Mouse (Mus musculus) urinary bladder, postnatal 36 days (tissue): ENCODE results near the gene Arl6ip4.

Experiments used
- DNase-seq, 2 experiments: peaks; one replicate each; pipeline ENCODE4 v3.0.0; 2022; ENCODE audit warnings: low spot score in 2 of 2, mixed read lengths in 1 of 2

The Arl6ip4 gene

DNA sequence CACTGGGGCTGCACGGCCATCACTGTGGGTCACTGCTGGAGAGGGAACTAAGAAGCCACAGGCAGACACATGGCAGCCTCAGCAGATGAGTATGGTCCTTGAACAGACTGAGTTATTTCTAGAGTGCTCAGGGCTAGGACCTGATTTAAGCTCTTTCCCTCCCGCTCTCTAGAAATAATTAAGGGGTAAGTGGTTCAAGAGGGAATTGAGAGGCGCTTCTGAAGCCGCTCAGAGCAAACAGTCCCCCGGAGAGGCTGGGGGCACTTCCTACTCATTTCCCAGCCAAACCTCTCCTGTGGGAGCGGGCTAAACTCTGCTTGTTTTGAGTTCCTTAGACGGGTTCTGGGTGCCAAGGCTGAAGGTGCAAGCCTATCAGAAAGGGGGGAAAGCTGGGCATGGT lies 35.0 kb downstream of the Arl6ip4 start:
- no peak for DNase-seq

DNA sequence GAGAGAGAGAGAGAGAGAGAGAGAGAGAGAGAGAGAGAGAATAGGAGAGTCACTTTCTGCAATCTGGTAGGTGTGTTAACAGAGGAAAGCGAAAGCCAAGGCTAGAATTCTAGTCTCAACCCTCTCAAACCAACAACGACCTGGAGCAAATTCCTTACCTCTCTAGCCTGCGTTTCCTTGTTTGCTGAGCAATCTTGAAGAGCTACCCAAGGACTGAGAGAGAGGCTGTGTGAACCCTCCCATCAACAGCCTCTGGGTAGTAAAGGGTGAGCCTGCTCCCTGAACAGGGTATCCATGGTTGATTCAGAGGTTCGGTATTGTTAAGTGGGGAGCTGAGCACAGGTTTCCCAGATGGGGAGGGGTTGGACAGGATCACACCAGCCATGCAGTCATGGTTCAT lies 36.8 kb downstream of the Arl6ip4 start:
- DNase-seq = no peak

DNA sequence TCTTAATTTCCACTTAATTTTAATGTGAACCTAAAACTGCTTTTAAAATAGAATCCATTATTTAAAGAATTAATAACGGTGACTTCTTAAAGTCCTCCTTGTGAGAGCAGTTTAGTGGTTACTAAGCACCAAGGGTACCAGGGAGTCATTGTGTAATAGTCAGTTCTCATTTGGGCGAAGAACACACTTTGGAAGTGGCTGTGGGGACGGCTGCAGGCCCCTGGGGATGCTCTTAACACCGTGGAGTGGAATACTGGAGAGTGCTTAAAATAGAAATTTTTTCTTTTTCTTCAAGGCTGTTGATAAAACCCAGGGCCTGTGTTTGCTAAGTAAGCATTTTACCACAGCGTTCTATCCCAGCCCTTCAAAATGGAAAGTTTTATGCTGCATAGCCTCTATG lies 40.1 kb downstream of the Arl6ip4 start:
- no peak for DNase-seq

DNA sequence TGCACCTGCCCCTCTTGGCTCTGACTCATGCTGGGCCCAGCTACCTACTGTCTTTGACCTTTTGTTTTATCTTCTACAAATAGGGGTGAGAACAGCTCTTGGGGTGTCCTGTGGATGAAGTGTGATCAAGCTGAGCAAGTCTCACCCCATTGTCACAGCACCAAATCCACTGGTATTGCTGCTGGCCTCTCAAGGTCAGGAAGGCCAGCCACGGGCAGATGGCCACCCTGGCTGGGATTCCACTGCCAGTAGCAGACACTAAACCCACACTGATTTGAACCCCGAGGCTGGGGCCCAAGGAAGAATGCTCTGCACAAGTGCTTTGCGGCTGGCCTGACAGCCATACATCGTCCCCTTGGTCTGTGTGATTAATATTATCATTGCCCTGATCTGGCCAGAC lies 42.4 kb downstream of the Arl6ip4 start:
- no peak for DNase-seq

DNA sequence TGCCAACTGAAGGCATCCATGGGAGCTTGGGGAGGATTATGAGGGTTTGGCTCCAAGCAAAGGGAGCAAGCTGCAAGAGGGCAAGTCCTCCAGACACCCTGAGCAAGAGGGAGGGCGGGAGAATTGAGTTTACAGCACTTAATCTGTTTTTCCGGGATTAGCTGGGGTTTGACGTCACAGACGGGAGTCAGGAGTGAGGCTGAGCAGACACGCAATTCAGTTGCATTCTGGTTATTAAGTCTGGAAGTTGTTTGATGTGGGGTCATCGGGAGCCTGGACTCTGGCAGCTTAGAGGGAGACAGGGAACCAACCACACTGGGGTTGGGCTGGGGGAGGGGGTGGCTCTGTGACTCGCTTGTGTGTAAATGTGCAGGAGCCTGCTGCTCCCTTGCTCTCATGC lies 43.6 kb downstream of the Arl6ip4 start:
- DNase-seq = no peak

DNA sequence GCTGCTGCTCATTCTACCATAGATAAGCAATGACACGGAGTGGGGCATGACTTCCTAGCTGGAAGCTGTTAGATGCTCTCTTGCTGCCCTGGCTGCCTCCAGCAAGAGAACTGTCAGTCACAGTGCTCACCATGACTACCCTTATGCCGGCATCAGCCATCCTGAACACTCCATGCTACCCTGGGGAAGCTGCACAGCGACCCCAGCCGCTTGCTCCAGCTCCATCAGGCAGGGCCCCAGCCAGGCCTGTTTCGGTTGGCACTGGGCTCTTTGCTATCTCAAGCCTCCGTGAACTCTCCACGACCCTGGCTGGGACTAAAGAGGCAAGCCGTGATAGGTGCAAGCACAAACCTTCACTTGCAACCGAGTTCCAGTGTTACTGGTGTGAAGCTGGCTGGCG lies 45.9 kb downstream of the Arl6ip4 start:
- no peak for DNase-seq

DNA sequence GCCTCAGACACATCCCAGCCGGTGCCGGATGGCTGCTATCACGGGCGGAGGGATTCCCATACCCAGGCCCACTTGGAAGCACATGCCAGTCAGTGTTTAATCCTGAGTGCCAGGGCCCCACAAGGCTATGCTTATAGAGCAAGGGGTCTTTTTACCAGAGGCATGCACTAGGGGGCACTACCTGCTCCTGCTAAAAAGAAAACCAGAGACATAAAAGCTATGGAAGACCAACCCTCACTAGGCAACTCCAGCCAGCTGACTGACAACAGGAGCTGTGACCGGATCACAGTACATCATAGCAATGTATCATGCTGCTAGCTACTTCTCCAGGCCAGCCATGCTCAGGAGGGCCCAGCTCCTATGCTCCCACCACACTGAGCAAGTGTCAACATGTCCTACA lies 46.7 kb downstream of the Arl6ip4 start:
- peak; percentile 39 to 61 for DNase-seq

DNA sequence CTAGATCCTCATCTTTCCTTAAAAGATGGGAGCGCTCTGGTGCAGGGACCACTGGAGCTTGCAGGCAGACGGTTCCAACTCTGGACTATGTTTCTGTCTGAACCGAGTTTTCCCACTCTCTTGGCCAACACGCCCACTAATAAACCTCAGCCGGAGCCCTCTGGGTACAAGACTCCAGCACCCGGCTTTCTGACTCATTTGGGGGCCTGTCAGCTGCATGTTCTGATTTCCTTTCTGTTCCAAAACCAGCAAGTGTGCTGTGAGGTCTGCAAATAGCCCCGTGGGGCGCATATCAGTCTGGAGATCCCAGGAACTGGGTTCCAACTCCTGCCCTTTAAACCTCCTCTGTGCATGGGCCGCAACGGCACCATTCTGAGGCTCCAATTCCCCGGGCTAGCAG lies 47.6 kb downstream of the Arl6ip4 start:
- DNase-seq = no peak

DNA sequence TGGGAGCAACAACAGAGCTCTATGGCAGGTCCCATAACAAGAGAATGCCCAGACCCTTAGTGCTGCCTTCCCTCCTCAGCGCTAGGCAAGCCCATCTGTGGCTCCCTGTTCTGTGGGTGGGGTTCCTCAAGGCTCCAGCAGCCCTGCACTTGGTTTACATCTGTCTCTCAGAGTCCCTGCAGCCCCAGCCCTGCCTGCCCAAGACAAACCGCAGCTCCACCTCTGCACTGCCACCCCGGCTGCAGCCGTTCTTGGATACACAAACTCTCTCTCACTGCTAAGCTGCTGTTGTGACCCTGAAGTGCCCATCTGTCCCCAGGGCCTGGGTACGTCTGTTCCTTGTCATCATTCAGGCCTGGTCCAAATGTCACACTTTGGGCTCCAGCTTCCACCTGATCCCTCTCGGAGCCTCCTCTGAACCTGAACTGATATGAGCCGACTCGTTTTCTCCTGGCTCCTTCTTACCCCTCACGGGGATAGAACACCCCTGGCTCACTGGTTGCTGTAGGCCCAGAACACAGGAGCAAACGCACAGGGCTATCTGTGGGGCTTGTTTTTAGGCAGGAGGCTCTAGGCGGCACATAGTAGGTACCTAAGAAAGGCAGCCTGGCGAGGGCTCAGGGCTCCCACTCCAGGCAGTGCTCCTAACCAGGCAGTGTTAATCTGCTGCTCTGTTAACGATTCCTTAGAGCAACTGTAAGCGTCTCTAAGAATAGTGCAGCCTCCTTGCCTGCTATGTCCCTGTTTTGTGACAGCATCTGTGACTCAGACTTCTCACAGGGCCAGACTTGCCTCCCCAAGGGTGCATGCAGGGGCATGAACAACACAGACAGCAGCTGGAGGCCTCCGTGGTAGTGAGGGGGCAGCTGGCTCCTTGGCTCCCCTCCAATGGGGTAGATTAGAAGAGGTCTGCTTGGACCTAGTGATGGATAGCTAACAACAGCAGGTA lies 50.0 kb downstream of the Arl6ip4 start:
- DNase-seq = peak; percentile 46 to 52

DNA sequence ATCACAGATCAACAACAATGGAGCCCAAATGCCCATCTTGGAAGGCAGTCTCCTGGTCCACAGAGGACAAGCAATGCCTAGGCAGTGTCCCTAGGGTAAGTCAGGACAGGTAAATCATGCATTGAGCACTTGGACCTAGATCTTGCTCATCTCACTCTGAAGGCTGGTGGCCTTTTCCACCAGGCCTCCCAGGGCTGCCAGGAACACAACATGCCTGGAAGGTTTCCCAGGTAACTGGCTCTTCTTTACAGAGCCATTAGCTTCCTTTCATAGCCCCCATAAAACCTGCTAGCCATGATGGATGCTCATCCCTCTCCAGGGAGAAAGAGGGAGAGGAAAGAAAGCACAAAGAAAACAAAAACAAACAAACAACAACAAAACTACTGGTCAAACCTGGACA lies 50.9 kb downstream of the Arl6ip4 start:
- DNase-seq = no peak

DNA sequence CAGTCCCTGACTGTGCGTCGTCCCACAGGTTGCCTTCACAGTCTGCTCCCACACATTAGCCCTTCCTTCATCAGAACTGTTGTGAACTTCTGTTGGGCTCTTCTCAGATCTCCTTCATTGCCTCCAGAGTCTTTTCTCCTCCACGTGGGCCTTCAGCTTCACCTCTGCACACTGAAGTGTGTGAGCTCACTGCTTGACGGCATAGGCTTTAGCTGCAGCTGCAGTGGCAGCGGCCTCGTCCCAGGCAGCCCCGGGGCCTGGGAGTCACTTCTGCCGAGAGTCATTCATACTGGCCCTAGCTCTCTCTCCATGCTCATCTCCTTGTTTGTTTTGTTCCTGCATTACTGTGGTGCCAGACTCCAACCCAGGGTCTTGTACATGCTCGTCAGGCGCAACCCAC lies 51.7 kb downstream of the Arl6ip4 start:
- no peak for DNase-seq
